Mouse (Mus musculus): Measurements from ENCODE around the gene Suv39h2. TPM values are rescaled to one million over a fixed set of nuclear protein-coding genes. Genes with fewer than 3 reads are reported as not detected.

The Suv39h2 gene
- polyA plus RNA-seq, 1 experiment from 2014 or later: 7.2 TPM

GRCm38 (mm10) chr2:3475746-3476251 is 968 bp upstream of the Suv39h2 start:
- Histone ChIP-seq H3K4me3 (replicated peaks; ENCODE audit: low read length) (peak overlapping the region; percentile 98; the same call in 1 of the 2 replicates), H3K27me3 (ENCODE audit: control insufficient read depth, insufficient read depth, low read length) (no peaks in the 10 kb centered on the region), H3K36me3 (ENCODE audit: control insufficient read depth, insufficient read depth, low read length) (no peaks in the 10 kb centered on the region), H3K4me1 (ENCODE audit: control insufficient read depth, insufficient read depth, low read length) (peaks cover 12% of the 10 kb centered on the region), H3K27ac (ENCODE audit: low read length) (no peak overlapping the region), H3K4me2 (ENCODE audit: low read depth, low read length) (peak overlapping the region; percentile 77), H3K9me3 (replicated peaks; ENCODE audit: control insufficient read depth, low read length) (no peaks in the 10 kb centered on the region), H3K9ac (ENCODE audit: low read length) (no peak overlapping the region; the same call in 1 of the 2 replicates)
- WGBS: 57% methylated on average over 3 of the region's 3 CpGs
- no peak for ATAC-seq (ENCODE audit: insufficient read depth, low FRiP score)

- Histone ChIP-seq H3K4me1 (ENCODE audit: control insufficient read depth, insufficient read depth, low read length) (peaks cover 12% of the 10 kb centered on the region), H3K9me3 (replicated peaks; ENCODE audit: control insufficient read depth, low read length) (no peaks in the 10 kb centered on the region), H3K4me3 (replicated peaks; ENCODE audit: low read length) (peak overlapping the region; percentile 98), H3K4me2 (ENCODE audit: low read depth, low read length) (peak overlapping the region; percentile 88), H3K36me3 (ENCODE audit: control insufficient read depth, insufficient read depth, low read length) (no peaks in the 10 kb centered on the region), H3K9ac (ENCODE audit: low read length) (peak overlapping the region; percentile 89), H3K27ac (ENCODE audit: low read length) (peak overlapping the region; percentile 92), H3K27me3 (ENCODE audit: control insufficient read depth, insufficient read depth, low read length) (no peaks in the 10 kb centered on the region)
- WGBS: under 1% methylated on average over 46 of the region's 46 CpGs
- ATAC-seq (ENCODE audit: insufficient read depth, low FRiP score): peak; percentile 52
Measured at GRCm38 (mm10) chr2:3474361-3474805, 448 bp downstream of the Suv39h2 start.

GRCm38 (mm10) chr2:3473891-3474290 is 940 bp downstream of the Suv39h2 start:
- ATAC-seq (ENCODE audit: insufficient read depth, low FRiP score): no peak
- H3K27ac ChIP-seq (ENCODE audit: low read length): peak overlapping the region; percentile 92
- peak overlapping the region; percentile 98 for H3K4me3 ChIP-seq (replicated peaks; ENCODE audit: low read length)
- H3K9ac ChIP-seq (ENCODE audit: low read length): peak overlapping the region; percentile 89
- H3K4me1 ChIP-seq (ENCODE audit: control insufficient read depth, insufficient read depth, low read length): peaks cover 12% of the 10 kb centered on the region
- WGBS: under 1% methylated on average over 12 of the region's 12 CpGs
- peak overlapping the region; percentile 88 for H3K4me2 ChIP-seq (ENCODE audit: low read depth, low read length)
- H3K27me3 ChIP-seq (ENCODE audit: control insufficient read depth, insufficient read depth, low read length): no peaks in the 10 kb centered on the region
- H3K9me3 ChIP-seq (replicated peaks; ENCODE audit: control insufficient read depth, low read length): no peaks in the 10 kb centered on the region
- no peaks in the 10 kb centered on the region for H3K36me3 ChIP-seq (ENCODE audit: control insufficient read depth, insufficient read depth, low read length)

GRCm38 (mm10) chr2:3456590-3456989 is 18.2 kb downstream of the Suv39h2 start:
- WGBS: 79% methylated on average over 4 of the region's 4 CpGs
- Histone ChIP-seq H3K9ac (ENCODE audit: low read length) (no peak overlapping the region), H3K4me3 (replicated peaks; ENCODE audit: low read length) (no peak overlapping the region), H3K27ac (ENCODE audit: low read length) (no peak overlapping the region), H3K4me1 (ENCODE audit: control insufficient read depth, insufficient read depth, low read length) (no peaks in the 10 kb centered on the region), H3K4me2 (ENCODE audit: low read depth, low read length) (no peak overlapping the region), H3K27me3 (ENCODE audit: control insufficient read depth, insufficient read depth, low read length) (no peaks in the 10 kb centered on the region), H3K9me3 (replicated peaks; ENCODE audit: control insufficient read depth, low read length) (no peaks in the 10 kb centered on the region), H3K36me3 (ENCODE audit: control insufficient read depth, insufficient read depth, low read length) (no peaks in the 10 kb centered on the region; the same call in none of the 2 replicates)
- no peak for ATAC-seq (ENCODE audit: insufficient read depth, low FRiP score)

- Histone ChIP-seq H3K4me2 (ENCODE audit: low read depth, low read length) (no peak overlapping the region), H3K9me3 (replicated peaks; ENCODE audit: control insufficient read depth, low read length) (no peaks in the 10 kb centered on the region), H3K27me3 (ENCODE audit: control insufficient read depth, insufficient read depth, low read length) (no peaks in the 10 kb centered on the region), H3K4me3 (replicated peaks; ENCODE audit: low read length) (no peak overlapping the region), H3K9ac (ENCODE audit: low read length) (no peak overlapping the region), H3K4me1 (ENCODE audit: control insufficient read depth, insufficient read depth, low read length) (no peaks in the 10 kb centered on the region), H3K36me3 (ENCODE audit: control insufficient read depth, insufficient read depth, low read length) (no peaks in the 10 kb centered on the region; the same call in 1 of the 2 replicates), H3K27ac (ENCODE audit: low read length) (no peak overlapping the region)
- WGBS: 87% methylated on average over 3 of the region's 3 CpGs
- ATAC-seq (ENCODE audit: insufficient read depth, low FRiP score): no peak
Measured at GRCm38 (mm10) chr2:3453096-3453495, 21.7 kb downstream of the Suv39h2 start.

GRCm38 (mm10) chr2:3449431-3449830 is 25.4 kb downstream of the Suv39h2 start:
- no peaks in the 10 kb centered on the region for H3K36me3 ChIP-seq (ENCODE audit: control insufficient read depth, insufficient read depth, low read length)
- no peak overlapping the region for H3K4me2 ChIP-seq (ENCODE audit: low read depth, low read length)
- no peaks in the 10 kb centered on the region for H3K27me3 ChIP-seq (ENCODE audit: control insufficient read depth, insufficient read depth, low read length)
- H3K27ac ChIP-seq (ENCODE audit: low read length): no peak overlapping the region
- H3K9ac ChIP-seq (ENCODE audit: low read length): no peak overlapping the region
- H3K4me3 ChIP-seq (replicated peaks; ENCODE audit: low read length): no peak overlapping the region
- H3K4me1 ChIP-seq (ENCODE audit: control insufficient read depth, insufficient read depth, low read length): no peaks in the 10 kb centered on the region
- 69% methylated on average over 2 of the region's 2 CpGs for WGBS
- no peaks in the 10 kb centered on the region for H3K9me3 ChIP-seq (replicated peaks; ENCODE audit: control insufficient read depth, low read length)
- no peak for ATAC-seq (ENCODE audit: insufficient read depth, low FRiP score)

GRCm38 (mm10) chr2:3445984-3446383 is 28.8 kb downstream of the Suv39h2 start:
- no peaks in the 10 kb centered on the region for H3K9me3 ChIP-seq (replicated peaks; ENCODE audit: control insufficient read depth, low read length)
- H3K27ac ChIP-seq (ENCODE audit: low read length): no peak overlapping the region
- H3K4me2 ChIP-seq (ENCODE audit: low read depth, low read length): no peak overlapping the region
- H3K4me1 ChIP-seq (ENCODE audit: control insufficient read depth, insufficient read depth, low read length): no peaks in the 10 kb centered on the region
- H3K9ac ChIP-seq (ENCODE audit: low read length): no peak overlapping the region
- H3K4me3 ChIP-seq (replicated peaks; ENCODE audit: low read length): no peak overlapping the region
- 68% methylated on average over 4 of the region's 4 CpGs for WGBS
- no peaks in the 10 kb centered on the region for H3K27me3 ChIP-seq (ENCODE audit: control insufficient read depth, insufficient read depth, low read length)
- H3K36me3 ChIP-seq (ENCODE audit: control insufficient read depth, insufficient read depth, low read length): no peaks in the 10 kb centered on the region
- no peak for ATAC-seq (ENCODE audit: insufficient read depth, low FRiP score)

- ATAC-seq (ENCODE audit: insufficient read depth, low FRiP score): no peak
- WGBS: 65% methylated on average over 7 of the region's 7 CpGs
Measured at GRCm38 (mm10) chr2:3444206-3444605, 30.6 kb downstream of the Suv39h2 start.

GRCm38 (mm10) chr2:3437956-3438355 is 36.9 kb downstream of the Suv39h2 start:
- H3K4me2 ChIP-seq (ENCODE audit: low read depth, low read length): no peak overlapping the region
- H3K9me3 ChIP-seq (replicated peaks; ENCODE audit: control insufficient read depth, low read length): no peaks in the 10 kb centered on the region
- ATAC-seq (ENCODE audit: insufficient read depth, low FRiP score): no peak
- H3K4me3 ChIP-seq (replicated peaks; ENCODE audit: low read length): no peak overlapping the region
- 66% methylated on average over 7 of the region's 7 CpGs for WGBS
- H3K27me3 ChIP-seq (ENCODE audit: control insufficient read depth, insufficient read depth, low read length): no peaks in the 10 kb centered on the region
- no peak overlapping the region for H3K27ac ChIP-seq (ENCODE audit: low read length)
- H3K4me1 ChIP-seq (ENCODE audit: control insufficient read depth, insufficient read depth, low read length): no peaks in the 10 kb centered on the region
- H3K36me3 ChIP-seq (ENCODE audit: control insufficient read depth, insufficient read depth, low read length): no peaks in the 10 kb centered on the region
- no peak overlapping the region for H3K9ac ChIP-seq (ENCODE audit: low read length)

More at GRCm38 (mm10) chr2:3444206-3444605, 30.6 kb downstream of the Suv39h2 start:
- Histone ChIP-seq H3K36me3 (ENCODE audit: control insufficient read depth, insufficient read depth, low read length) (no peaks in the 10 kb centered on the region), H3K4me2 (ENCODE audit: low read depth, low read length) (no peak overlapping the region), H3K9ac (ENCODE audit: low read length) (no peak overlapping the region), H3K4me3 (replicated peaks; ENCODE audit: low read length) (no peak overlapping the region), H3K27me3 (ENCODE audit: control insufficient read depth, insufficient read depth, low read length) (no peaks in the 10 kb centered on the region), H3K27ac (ENCODE audit: low read length) (no peak overlapping the region), H3K9me3 (replicated peaks; ENCODE audit: control insufficient read depth, low read length) (no peaks in the 10 kb centered on the region), H3K4me1 (ENCODE audit: control insufficient read depth, insufficient read depth, low read length) (no peaks in the 10 kb centered on the region)
